Mouse (Mus musculus): ENCODE results near the gene Canx.

Gene Canx

DNA sequence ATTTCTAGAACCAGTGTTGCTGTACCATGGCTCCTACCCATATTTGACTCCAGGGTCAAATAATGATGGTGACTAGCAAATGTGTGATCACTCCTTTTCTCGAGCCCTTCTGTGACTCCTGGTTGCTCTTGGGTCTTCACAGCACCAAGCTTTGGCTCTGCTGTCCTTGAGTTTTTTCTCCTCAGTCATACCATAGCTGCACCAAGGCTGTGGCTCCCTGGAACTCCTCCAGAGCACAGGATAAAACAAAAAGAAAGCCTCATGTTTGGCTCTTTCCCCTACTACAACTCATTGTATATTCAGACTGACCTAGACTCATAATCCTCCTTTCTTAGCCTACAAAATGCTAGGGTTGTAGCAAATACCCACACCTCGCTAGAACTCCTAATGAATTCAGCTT is 52.7 kb downstream of the Canx start:
- DNase-seq, result no peak

DNA sequence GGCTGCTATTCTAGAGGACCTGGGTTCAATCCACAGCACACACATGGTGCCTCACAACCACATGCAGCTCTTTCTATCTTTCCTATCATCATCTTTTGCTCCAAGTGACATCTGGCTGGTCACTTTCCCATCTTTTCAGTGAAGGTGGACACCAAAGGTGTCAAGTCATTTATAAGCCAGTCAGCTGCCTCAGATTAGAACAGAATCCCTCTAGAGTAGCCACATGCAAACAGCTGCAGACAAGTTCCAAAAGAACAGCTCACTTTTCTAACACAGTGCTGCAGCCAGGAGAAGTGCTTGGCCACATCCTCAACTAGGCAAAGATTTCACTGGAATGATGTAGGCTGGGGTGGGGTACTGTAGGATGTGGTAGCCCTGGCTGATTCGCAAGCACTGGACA is 55.6 kb downstream of the Canx start:
- DNase-seq, result no peak

DNA sequence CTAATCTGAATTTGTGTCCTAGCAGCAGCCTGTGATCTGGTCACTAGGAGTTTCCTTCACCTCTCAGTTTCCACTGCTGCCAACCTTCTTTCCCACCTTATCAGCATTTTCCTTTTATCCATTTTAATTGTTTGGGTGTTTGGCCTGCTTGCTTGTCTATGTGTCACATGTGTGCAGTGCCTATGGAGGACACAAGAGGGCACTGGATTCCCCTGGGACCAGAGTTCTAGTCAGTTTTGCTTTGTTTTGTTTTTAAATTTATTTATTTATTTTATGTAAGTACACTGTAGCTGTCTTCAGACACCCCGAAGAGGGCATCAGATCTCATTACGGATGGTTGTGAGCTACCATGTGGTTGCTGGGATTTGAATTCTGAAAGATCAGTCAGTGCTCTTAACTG is 56.3 kb downstream of the Canx start:
- DNase-seq, result peak in 1 of 2 experiments; percentile 64

DNA sequence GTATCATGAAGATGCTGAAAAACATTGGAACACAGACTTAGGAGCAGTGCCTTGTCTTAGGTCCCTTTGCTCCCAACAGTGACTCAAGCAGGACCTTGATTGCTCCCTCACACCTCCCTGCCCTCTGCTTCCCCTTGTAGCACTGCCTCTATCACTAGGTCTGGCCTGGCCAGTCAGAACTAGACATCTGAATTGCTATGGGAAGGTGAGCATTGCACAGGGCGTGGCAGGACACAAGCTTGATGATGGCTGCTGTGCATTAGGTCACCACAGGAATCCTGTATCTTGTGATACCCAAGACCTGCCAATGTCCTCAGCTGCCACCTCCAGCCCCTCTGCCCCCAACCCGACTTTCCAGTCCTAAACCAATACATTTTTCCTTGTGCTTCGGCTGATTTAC is 58.5 kb downstream of the Canx start:
- DNase-seq, result no peak

DNA sequence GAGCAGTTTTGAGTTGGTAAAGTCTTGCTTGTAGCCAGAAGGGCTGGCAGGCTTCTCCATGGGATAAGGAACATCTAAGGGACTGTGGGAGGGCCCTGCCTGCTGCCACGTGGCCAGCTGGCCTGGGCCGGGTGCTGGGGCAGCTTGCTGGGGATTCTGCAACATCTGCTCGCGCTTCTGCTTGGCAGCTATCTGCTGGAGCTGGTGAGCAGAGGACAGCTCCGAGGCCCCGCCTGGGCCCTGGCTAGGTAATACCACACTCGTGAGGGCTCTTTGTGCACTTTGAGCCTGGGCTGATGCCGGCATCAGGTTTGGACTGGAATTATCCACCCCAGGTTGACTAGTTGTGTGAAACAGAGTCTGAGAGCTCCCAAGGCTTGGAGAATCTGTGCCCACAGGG is 59.5 kb downstream of the Canx start:
- DNase-seq, result peak; percentile 85 to 94

DNA sequence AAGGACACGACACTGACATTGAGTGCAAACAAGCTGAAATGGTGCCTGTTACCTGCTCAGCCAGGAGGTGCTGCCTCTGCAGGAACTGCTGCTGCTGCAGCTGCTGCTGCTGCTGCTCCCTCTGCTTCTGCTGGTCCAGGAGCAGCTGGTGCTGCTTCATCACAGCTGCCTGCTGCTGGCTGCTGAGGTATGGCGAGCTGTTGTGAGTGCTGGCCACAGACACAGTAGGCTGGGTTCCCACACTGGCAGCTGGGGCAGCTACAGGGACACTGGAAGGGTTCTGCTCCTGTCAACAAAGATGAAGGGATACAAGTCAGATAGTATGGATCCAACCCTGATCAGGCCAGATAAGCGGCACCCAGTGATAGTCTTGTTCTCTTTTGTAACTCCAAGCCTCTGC is 62.3 kb downstream of the Canx start:
- DNase-seq, result no peak

DNA sequence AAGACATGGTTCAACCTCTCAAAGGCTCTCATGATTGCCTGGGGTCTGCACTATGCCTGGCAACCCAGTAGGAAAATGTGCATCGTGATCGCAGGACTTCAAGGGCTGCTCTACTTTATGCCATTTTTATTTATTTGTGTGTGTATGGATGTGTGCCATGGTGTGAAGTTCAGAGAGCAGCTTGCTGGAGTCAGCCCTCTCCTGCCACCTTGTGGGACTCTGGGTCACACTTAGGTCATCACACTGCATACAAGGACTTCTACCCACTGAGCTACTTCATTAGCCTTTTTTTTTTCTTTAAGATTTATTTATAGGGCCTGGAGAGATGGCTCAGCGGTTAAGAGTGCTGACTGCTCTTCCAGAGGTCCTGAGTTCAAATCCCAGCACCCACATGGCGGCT is 63.5 kb downstream of the Canx start:
- peak; percentile 77 to 82 for DNase-seq

DNA sequence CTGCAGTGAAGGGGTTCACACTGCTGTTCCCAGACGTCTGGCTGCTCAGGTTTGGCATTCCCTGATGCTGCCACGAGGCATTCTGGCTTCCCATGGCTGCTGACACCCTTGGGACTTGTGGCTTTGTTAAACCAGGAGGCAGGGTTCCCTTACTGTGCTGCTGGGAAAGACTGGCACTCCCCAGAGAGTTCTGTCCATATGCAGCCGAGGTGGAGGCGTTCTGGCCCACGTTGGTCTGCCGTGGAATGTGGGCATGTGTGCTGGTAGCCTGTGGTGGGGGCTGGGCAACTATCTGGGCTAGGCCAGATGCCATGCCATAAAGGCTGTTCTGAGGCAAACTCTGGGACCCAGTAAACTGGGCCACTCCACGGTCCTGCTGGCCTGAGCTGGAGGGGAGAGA is 67.2 kb downstream of the Canx start:
- DNase-seq, result no peak

DNA sequence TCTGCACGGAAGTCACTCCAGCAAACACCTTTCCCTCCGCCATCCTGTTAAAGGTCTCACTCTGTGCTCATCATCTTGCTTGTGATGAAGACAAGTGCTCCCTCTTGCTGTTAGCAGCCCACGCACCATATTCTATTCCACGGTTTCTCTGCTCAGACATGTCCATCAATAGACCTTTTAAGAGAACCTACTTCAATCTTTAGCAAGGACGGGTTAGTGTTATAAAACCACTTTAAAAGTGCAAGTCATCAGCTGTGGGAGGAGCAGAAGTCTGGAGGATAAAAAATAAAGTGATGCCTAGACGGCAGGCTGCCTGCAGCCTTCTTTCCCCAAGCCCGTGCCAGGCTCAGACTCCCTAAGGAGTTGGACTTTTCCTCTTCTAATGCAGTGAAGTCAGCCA is 68.9 kb downstream of the Canx start:
- DNase-seq, result no peak

DNA sequence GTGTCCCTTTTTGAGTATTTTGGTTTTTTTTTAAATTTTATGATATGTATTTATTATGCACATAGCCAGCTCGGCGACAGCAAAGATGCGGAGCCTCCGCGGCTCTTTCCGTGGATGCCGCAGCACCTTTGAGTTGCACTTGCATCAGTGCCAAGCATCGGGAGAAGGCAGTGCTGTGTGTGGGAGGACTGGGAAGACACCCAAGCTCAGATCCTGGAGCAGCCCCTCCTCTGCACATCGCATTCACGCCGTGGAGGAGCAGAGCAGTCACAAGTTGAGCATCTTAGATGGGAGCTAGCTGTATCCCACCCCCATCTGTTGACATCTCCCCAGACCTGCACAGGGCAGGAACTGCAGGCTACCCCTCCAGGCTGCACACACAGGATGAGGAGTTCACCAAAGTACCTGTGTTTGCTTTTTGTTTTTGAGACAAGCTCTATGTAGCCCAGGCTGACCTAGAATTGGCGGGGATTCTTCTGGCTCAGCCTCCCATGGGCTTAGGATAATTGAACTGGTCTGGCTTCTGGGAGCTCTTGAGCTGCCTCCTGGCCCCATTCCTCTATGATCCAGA is 71.4 kb downstream of the Canx start:
- no peak for DNase-seq

DNA sequence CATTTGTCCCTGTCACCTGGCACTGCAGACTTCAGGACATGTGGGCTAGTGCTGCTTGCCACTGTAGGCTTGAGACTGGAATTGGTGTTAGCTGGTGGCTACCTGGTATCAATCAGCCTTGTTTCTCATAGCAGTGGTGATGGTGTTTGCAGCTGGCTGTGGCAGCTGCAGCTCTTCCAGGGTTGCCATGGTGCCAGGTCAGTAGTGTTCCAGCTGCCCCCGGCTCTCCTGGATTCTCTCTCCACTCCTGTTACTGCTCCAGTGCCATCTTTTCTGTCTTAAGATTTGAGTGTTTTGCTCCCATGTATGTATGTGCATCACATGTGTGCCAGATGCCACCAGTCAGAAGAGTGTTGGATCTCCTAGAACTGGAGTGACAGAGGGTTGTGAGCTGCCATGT is 72.1 kb downstream of the Canx start:
- no peak for DNase-seq

DNA sequence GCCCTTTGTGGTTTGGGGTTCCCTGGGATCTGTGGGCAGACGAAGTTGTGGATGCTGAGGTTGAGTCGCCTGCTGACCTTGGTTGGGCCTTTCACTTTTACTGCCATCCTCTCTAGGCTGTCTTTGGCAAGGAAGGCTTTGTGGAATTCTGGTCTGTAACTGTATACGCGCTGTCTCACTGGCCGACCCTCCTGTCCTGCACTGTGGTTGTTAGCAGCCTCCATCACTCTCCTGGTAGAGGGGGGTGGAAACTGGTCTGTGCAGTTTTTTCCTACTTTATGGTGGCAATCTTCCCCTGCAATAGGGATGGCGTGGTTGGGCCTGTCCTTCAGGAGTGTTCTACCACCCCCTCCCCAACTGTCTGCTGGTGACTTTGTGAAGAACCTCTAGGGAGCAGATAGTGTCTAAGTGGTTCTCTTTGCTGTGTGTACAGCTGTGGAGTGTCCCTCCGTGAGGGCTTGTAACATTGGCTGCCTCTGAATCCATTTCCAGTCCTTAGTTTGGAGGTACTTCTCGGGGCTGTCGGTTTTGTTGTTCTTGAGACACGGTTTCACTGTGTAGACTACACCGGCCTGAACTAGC is 72.7 kb downstream of the Canx start:
- no peak for DNase-seq

DNA sequence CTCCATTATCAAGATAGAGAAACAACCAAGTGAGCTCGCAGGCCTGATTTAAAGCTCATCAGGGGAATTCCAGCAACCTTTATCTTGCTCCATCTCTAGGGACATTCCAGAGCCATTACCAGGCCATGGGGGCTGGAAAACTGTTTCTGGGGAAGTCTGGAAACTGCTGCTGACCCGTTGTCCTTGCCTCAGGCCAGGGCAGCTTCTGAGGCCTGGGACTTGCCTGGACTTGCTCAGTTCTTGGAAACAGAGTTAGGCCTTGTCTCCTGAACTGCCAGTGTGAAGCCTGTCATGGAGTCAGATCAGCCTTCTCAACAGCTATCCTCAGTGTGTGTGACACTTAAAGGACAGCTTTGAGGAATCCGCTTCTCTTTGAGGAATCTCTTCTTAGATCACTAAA is 73.3 kb downstream of the Canx start:
- DNase-seq, result peak; percentile 53 to 66

DNA sequence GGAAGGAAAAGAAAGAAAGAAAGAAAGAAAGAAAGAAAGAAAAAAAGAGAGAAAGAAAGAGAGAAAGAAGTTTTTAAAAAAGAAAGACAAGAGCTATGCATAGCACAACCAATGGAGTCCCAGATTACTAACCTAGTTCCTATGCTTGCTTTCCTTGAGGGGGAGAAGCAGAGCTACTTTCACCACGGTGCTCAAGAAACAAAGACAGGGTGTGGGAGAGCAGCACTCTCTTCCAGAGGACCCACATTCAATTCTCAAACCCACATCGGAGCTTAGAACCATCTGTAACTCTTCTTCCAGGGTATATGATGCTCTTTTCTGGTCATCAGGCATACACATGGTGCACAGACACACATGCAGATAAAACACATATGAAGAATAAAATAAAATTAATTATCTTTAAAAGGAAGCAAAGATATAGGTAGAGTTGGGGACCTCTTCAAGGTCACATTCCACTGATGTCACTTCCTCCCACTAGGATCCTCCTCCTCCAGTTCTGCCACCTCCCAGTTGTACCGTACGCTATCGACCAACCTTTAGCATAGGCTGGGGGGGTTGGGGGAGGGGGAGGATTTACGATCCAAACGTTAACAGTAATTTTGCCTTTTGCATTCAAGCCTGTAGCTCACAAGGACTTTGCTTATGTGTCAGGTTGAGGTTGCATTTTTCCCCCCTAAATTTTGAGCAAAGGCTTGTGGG is 76.9 kb downstream of the Canx start:
- no peak for DNase-seq

DNA sequence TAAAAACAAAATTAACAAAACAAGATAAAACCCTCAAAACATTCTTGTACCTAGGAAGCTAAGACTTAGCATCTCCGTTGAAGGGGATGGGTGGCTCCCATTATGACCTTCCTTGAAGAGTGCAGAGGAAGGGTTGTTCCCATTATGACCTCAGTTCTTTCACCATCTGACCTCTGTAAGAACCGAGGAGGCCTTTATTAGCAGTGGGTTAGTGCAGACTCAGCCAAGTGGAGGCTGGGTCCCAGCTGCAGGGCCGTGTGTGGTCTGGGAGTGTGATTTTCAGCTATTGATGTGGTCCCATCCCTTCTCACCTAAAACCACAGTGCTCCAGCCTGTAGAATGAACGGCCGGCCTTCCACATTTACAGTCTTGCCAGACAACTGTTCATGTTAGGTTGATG is 80.2 kb downstream of the Canx start:
- peak in 1 of 2 experiments; percentile 51 for DNase-seq

Measured in kidney, postnatal 36 days (tissue).